In the genomic region with DNA sequence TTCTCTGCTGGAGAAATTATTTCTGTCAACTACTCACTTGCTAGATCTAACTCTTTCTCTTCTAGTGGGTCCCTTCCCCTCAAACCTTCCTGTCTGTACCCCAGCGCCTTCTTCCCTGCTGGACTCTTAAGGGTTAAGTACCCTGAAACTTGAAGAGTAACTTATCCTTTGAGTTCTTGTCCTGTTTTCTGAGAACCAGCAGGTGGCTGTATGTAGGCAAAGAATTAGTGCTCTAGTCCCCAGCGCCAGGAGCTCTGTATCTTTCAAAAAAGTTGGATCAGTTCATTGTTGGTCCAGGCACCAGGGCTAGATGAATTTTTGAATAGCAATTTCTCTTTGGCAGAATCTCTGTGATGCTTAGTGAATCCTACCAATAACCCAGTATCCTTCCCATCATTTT, we compare ENCODE assay signal across 12 mouse cellular contexts. TPM values are rescaled to one million over a fixed set of nuclear protein-coding genes. Genes with fewer than 3 reads are reported as not detected.
DNase-seq lines count a peak whose midpoint lies in the region; ATAC-seq and TF ChIP-seq lines count a peak whose summit lies in the region.
"Had no signal": no experiment of that assay in that cellular context is flagged by ENCODE, and none has a peak within 500 bp of the region (broad histone marks: within the 10 kb centered on the region; RNA-seq: fewer than 3 reads in every experiment).

No protein-coding gene starts in this region.

- no peak overlapping the region for H3K27ac ChIP-seq in heart, embryonic 14.5 days (replicated peaks in 1 of 2; ENCODE audit: control insufficient read depth in 1 of 2, insufficient read depth in 1 of 2, low read depth in 2 of 2, low read length in 2 of 2)
- no peak overlapping the region for H3K27ac ChIP-seq in layer of hippocampus, adult 2 months
- H3K27ac ChIP-seq in limb, embryonic 10.5 days: no peak overlapping the region
- H3K27ac ChIP-seq: liver, embryonic 14.5 days had no signal

- H3K27me3 ChIP-seq in heart, embryonic 14.5 days (ENCODE audit: control insufficient read depth, insufficient read depth, low read length): no peaks in the 10 kb centered on the region
- peaks cover 20% of the 10 kb centered on the region; the same call in 1 of the 2 replicates for H3K27me3 ChIP-seq in limb, embryonic 10.5 days (ENCODE audit: low read depth, poor library complexity, severe bottlenecking)

- H3K9me3 ChIP-seq in heart, embryonic 14.5 days (ENCODE audit: control insufficient read depth, low read length): no peaks in the 10 kb centered on the region
- H3K9me3 ChIP-seq in limb, embryonic 10.5 days (replicated peaks): no peaks in the 10 kb centered on the region

- H3K4me3 ChIP-seq in heart, embryonic 14.5 days (ENCODE audit: control insufficient read depth in 1 of 2, insufficient read depth in 1 of 2, low read depth in 1 of 2, low read length in 2 of 2): peak overlapping the region in 1 of 2 experiments; percentile 18; a peak in 1 of 4 replicates
- H3K4me3 ChIP-seq in layer of hippocampus, adult 2 months: no peak overlapping the region
- 0 out of 2 replicates have a peak overlapping the region, but pooled peaks have one; percentile 6 for H3K4me3 ChIP-seq in limb, embryonic 10.5 days

- H3K9ac ChIP-seq in heart, embryonic 14.5 days (ENCODE audit: low read length): peak overlapping the region; percentile 35; the same call in 1 of the 2 replicates
- H3K9ac ChIP-seq: liver, embryonic 14.5 days had no signal

- peak; percentile 48 for TF ChIP-seq CTCF in layer of hippocampus, adult 2 months (conservative IDR thresholded peaks at IDR 0.05)

- no peak for ATAC-seq in heart, embryonic 14.5 days (ENCODE audit: insufficient number of reproducible peaks, insufficient read depth, low FRiP score, low read depth)
- peak; percentile 20 for ATAC-seq in common myeloid progenitor, adult 5-6 weeks (replicated peaks; ENCODE audit: low read depth, poor library complexity, severe bottlenecking)
- ATAC-seq: forebrain, embryonic 14.5 days had no signal

- no peak for DNase-seq in heart, adult 8-10 months (ENCODE audit: low spot score)
- DNase-seq in layer of hippocampus, adult 2 months (ENCODE audit: low spot score in 2 of 2): no peak
- no peak for DNase-seq in layer of hippocampus, postnatal 10 days (ENCODE audit: low spot score in 2 of 2)
- no peak for DNase-seq in limb, embryonic 10.5 days (ENCODE audit: low spot score)
- no peak for DNase-seq in right cerebral cortex, postnatal 4 days
- no peak for DNase-seq in ovary, postnatal 36 days (ENCODE audit: low spot score)
- DNase-seq: adrenal gland, adult 8-10 months; right cerebral cortex, adult 18-20 months had no signal

- 46% methylated on average over 2 of the region's 2 CpGs for WGBS in heart, embryonic 14.5 days
- WGBS in limb, embryonic 10.5 days: 17% methylated on average over 2 of the region's 2 CpGs

- H3K36me3 ChIP-seq in heart, embryonic 14.5 days (ENCODE audit: control insufficient read depth, insufficient read depth, low read length): no peaks in the 10 kb centered on the region
- no peaks in the 10 kb centered on the region for H3K36me3 ChIP-seq in limb, embryonic 10.5 days

- H3K4me2 ChIP-seq in heart, embryonic 14.5 days (ENCODE audit: low read length): no peak overlapping the region

- peaks cover 0 to 4% of the 10 kb centered on the region in 2 experiments; a peak in 2 of 4 replicates for H3K4me1 ChIP-seq in heart, embryonic 14.5 days (ENCODE audit: control insufficient read depth in 2 of 2, insufficient read depth in 2 of 2, low read length in 2 of 2)
- peaks cover 9% of the 10 kb centered on the region for H3K4me1 ChIP-seq in limb, embryonic 10.5 days

RNA-seq across cellular contexts. Expression of a gene that starts 2.1 kb away (rescaled TPM):
- polyA plus RNA-seq in heart, embryonic 14.5 days (2014; fragmentation: Nextera tagmentation; extraction: Ambion mirVana): 26.2 and 26.8 TPM in 2 replicates
- total RNA-seq in heart, adult 8-10 months (2022): 10 to 100 TPM; 10.3 to 26.7 (median 25.4) TPM
- 1 to 10 TPM in 1 of 2 experiments, under 1 TPM in 1; 0.42 to 1.0 TPM for total RNA-seq in layer of hippocampus, adult 2 months (2021)
- 10 to 100 TPM; 14.9 to 17.7 TPM for total RNA-seq in layer of hippocampus, postnatal 10 days (2021)
- 0.14 and 0.29 TPM in 2 replicates for total RNA-seq in common myeloid progenitor, adult 5-6 weeks (2017)
- 32.9 and 40.6 TPM in 2 replicates for polyA plus RNA-seq in limb, embryonic 10.5 days (2016; fragmentation: Nextera tagmentation; extraction: Ambion mirVana)

RNA-seq across cellular contexts. Expression of a gene that starts 58.9 kb away (rescaled TPM):
- 0.20 and 0.53 TPM in 2 replicates for polyA plus RNA-seq in heart, embryonic 14.5 days (2014; fragmentation: Nextera tagmentation; extraction: Ambion mirVana)
- 1 to 10 TPM in 3 of 4 experiments, under 1 TPM in 1; 0.84 to 2.4 (median 2.0) TPM for total RNA-seq in heart, adult 8-10 months (2022)
- 10 to 100 TPM; 13.3 to 13.7 TPM for total RNA-seq in layer of hippocampus, adult 2 months (2021)
- 10 to 100 TPM; 40.1 to 43.0 TPM for total RNA-seq in layer of hippocampus, postnatal 10 days (2021)
- not detected in 2 replicates for total RNA-seq in common myeloid progenitor, adult 5-6 weeks (2017)
- 0.19 and 0.31 TPM in 2 replicates for polyA plus RNA-seq in limb, embryonic 10.5 days (2016; fragmentation: Nextera tagmentation; extraction: Ambion mirVana)

Comparison
In these comparisons a context has a peak if more than half of its experiments do, and no peak if none do; other contexts are left out.
1. RNA of a gene that starts 58.9 kb away (total RNA-seq): 40.1 to 43.0 TPM in layer of hippocampus, postnatal 10 days and 13.3 to 13.7 TPM in layer of hippocampus, adult 2 months; 0.84 to 2.4 TPM in heart, adult 8-10 months and not detected in common myeloid progenitor, adult 5-6 weeks; every median in the first group is over 4 times any median in the second.